Mouse (Mus musculus) CH12.LX (cell line): ENCODE measurements around the gene Itgad.

Experiments
- CHD1 ChIP-seq: IDR thresholded peaks from 2 replicates; pipeline ENCODE4 v1.6.1; 2012; ENCODE audit warnings: low read depth, low read length, improper control_type of control experiment, inconsistent platforms
- CTCF ChIP-seq, 2 experiments: IDR thresholded peaks in 1 of 2; conservative IDR thresholded peaks in 1 of 2; 2 replicates each; pipeline ENCODE4 v1.5.1; 2011 to 2012; ENCODE audit warnings: low read depth in 2 of 2, low read length in 2 of 2, improper control_type of control experiment in 1 of 2, inconsistent platforms in 1 of 2, mild to moderate bottlenecking in 1 of 2, moderate library complexity in 1 of 2
- EP300 ChIP-seq: IDR thresholded peaks from 2 replicates; pipeline ENCODE4 v1.6.1; 2011; ENCODE audit warnings: low read length, improper control_type of control experiment
- MEF2A ChIP-seq: IDR thresholded peaks from 2 replicates; pipeline ENCODE4 v1.6.1; 2014; ENCODE audit warnings: low read depth, mild to moderate bottlenecking, inconsistent platforms, low read length, improper control_type of control experiment, borderline replicate concordance
- NELFE ChIP-seq: IDR thresholded peaks from 2 replicates; pipeline ENCODE4 v1.6.1; 2011; ENCODE audit warnings: low read depth, low read length, improper control_type of control experiment
- POLR2A ChIP-seq: IDR thresholded peaks from 2 replicates; pipeline ENCODE4 v1.6.1; 2011; ENCODE audit warnings: low read depth, mild to moderate bottlenecking, improper control_type of control experiment, low read length
- TBP ChIP-seq: conservative IDR thresholded peaks from 2 replicates; pipeline ENCODE4 v1.6.1; 2011; ENCODE audit warnings: low read depth, low read length, improper control_type of control experiment
- USF1 ChIP-seq: IDR thresholded peaks from 2 replicates; pipeline ENCODE4 v1.6.1; 2014; ENCODE audit warnings: low read depth, mild to moderate bottlenecking, inconsistent platforms, low read length, improper control_type of control experiment
- USF2 ChIP-seq: conservative IDR thresholded peaks from 2 replicates; pipeline ENCODE4 v1.6.1; 2011; ENCODE audit warnings: low read depth, low read length, improper control_type of control experiment

- TF ChIP-seq CHD1 (no peak), USF1 (no peak), USF2 (no peak), CTCF (conservative IDR thresholded peaks at IDR 0.05 in 1 of 2, IDR thresholded peaks at IDR 0.05 in 1 of 2; ENCODE audit: low read depth in 2 of 2, low read length in 2 of 2) (no peak), POLR2A (no peak), NELFE (no peak), MEF2A (no peak), EP300 (no peak), TBP (no peak)
Measured at GRCm38 (mm10) chr7:128219952-128220351, 65.8 kb downstream of the Itgad start.
